Mouse (Mus musculus): ENCODE data around the gene Nlgn1. TPM values are rescaled to one million over a fixed set of nuclear protein-coding genes. Genes with fewer than 3 reads are reported as not detected.

Nlgn1 gene
- polyA plus RNA-seq, 1 experiment: not detected

- TF ChIP-seq CTCF (IDR thresholded peaks at IDR 0.05; ENCODE audit: extremely low read depth, insufficient read depth, insufficient read length, insufficient replicate concordance): no peak
- no peak for TF ChIP-seq POLR2A (IDR thresholded peaks at IDR 0.05; ENCODE audit: low read depth, low read length)
- no peak overlapping the region for H3K4me3 ChIP-seq (ENCODE audit: extremely low read depth, insufficient read depth, insufficient read length)
- DNase-seq (ENCODE audit: low read depth in 1 of 2, low spot score in 2 of 2): no peak
- no peak overlapping the region for H3K27ac ChIP-seq (ENCODE audit: insufficient read depth, low read length)
- no peaks in the 10 kb centered on the region for H3K4me1 ChIP-seq (ENCODE audit: control insufficient read depth, insufficient read depth, insufficient read length)
- WGBS: 33% methylated on average over 2 of the region's 2 CpGs
- no peaks in the 10 kb centered on the region for H3K27me3 ChIP-seq (ENCODE audit: control insufficient read depth, insufficient read depth, low read length)
- no peaks in the 10 kb centered on the region for H3K36me3 ChIP-seq (ENCODE audit: control insufficient read depth, insufficient read depth, low read length)
Observed at GRCm38 (mm10) chr3:26002367-26002766, 329.9 kb downstream of the Nlgn1 start.

GRCm38 (mm10) chr3:25967546-25967945 lies 364.7 kb downstream of the Nlgn1 start:
- H3K4me3 ChIP-seq (ENCODE audit: extremely low read depth, insufficient read depth, insufficient read length): no peak overlapping the region
- H3K27me3 ChIP-seq (ENCODE audit: control insufficient read depth, insufficient read depth, low read length): no peaks in the 10 kb centered on the region
- H3K27ac ChIP-seq (ENCODE audit: insufficient read depth, low read length): no peak overlapping the region
- TF ChIP-seq POLR2A (IDR thresholded peaks at IDR 0.05; ENCODE audit: low read depth, low read length) (no peak), CTCF (IDR thresholded peaks at IDR 0.05; ENCODE audit: extremely low read depth, insufficient read depth, insufficient read length, insufficient replicate concordance) (no peak)
- no peak for DNase-seq (ENCODE audit: low read depth in 1 of 2, low spot score in 2 of 2)
- H3K4me1 ChIP-seq (ENCODE audit: control insufficient read depth, insufficient read depth, insufficient read length): no peaks in the 10 kb centered on the region
- H3K36me3 ChIP-seq (ENCODE audit: control insufficient read depth, insufficient read depth, low read length): no peaks in the 10 kb centered on the region
- WGBS: 73% methylated on average over 2 of the region's 2 CpGs

- H3K4me1 ChIP-seq (ENCODE audit: control insufficient read depth, insufficient read depth, insufficient read length): no peaks in the 10 kb centered on the region
- no peak for TF ChIP-seq CTCF (IDR thresholded peaks at IDR 0.05; ENCODE audit: extremely low read depth, insufficient read depth, insufficient read length, insufficient replicate concordance)
- TF ChIP-seq POLR2A (IDR thresholded peaks at IDR 0.05; ENCODE audit: low read depth, low read length): no peak
- H3K27me3 ChIP-seq (ENCODE audit: control insufficient read depth, insufficient read depth, low read length): no peaks in the 10 kb centered on the region
- WGBS: 87% methylated on average over 3 of the region's 3 CpGs
- no peak for DNase-seq (ENCODE audit: low read depth in 1 of 2, low spot score in 2 of 2)
- no peaks in the 10 kb centered on the region for H3K36me3 ChIP-seq (ENCODE audit: control insufficient read depth, insufficient read depth, low read length)
- H3K27ac ChIP-seq (ENCODE audit: insufficient read depth, low read length): no peak overlapping the region
- H3K4me3 ChIP-seq (ENCODE audit: extremely low read depth, insufficient read depth, insufficient read length): no peak overlapping the region
Observed at GRCm38 (mm10) chr3:25964237-25964636, 368.0 kb downstream of the Nlgn1 start.

GRCm38 (mm10) chr3:25963568-25963967 lies 368.7 kb downstream of the Nlgn1 start:
- DNase-seq (ENCODE audit: low read depth in 1 of 2, low spot score in 2 of 2): no peak
- Histone ChIP-seq H3K4me3 (ENCODE audit: extremely low read depth, insufficient read depth, insufficient read length) (no peak overlapping the region), H3K27ac (ENCODE audit: insufficient read depth, low read length) (no peak overlapping the region), H3K36me3 (ENCODE audit: control insufficient read depth, insufficient read depth, low read length) (no peaks in the 10 kb centered on the region), H3K4me1 (ENCODE audit: control insufficient read depth, insufficient read depth, insufficient read length) (no peaks in the 10 kb centered on the region), H3K27me3 (ENCODE audit: control insufficient read depth, insufficient read depth, low read length) (no peaks in the 10 kb centered on the region)
- WGBS: 54% methylated on average over 2 of the region's 2 CpGs
- no peak for TF ChIP-seq POLR2A (IDR thresholded peaks at IDR 0.05; ENCODE audit: low read depth, low read length)
- TF ChIP-seq CTCF (IDR thresholded peaks at IDR 0.05; ENCODE audit: extremely low read depth, insufficient read depth, insufficient read length, insufficient replicate concordance): no peak

GRCm38 (mm10) chr3:25916535-25916934 lies 415.7 kb downstream of the Nlgn1 start:
- Histone ChIP-seq H3K27me3 (ENCODE audit: control insufficient read depth, insufficient read depth, low read length) (no peaks in the 10 kb centered on the region), H3K4me1 (ENCODE audit: control insufficient read depth, insufficient read depth, insufficient read length) (no peaks in the 10 kb centered on the region), H3K4me3 (ENCODE audit: extremely low read depth, insufficient read depth, insufficient read length) (no peak overlapping the region), H3K36me3 (ENCODE audit: control insufficient read depth, insufficient read depth, low read length) (no peaks in the 10 kb centered on the region), H3K27ac (ENCODE audit: insufficient read depth, low read length) (no peak overlapping the region)
- WGBS: 95% methylated on average over 5 of the region's 5 CpGs
- no peak for DNase-seq (ENCODE audit: low read depth in 1 of 2, low spot score in 2 of 2)
- TF ChIP-seq POLR2A (IDR thresholded peaks at IDR 0.05; ENCODE audit: low read depth, low read length): no peak
- TF ChIP-seq CTCF (IDR thresholded peaks at IDR 0.05; ENCODE audit: extremely low read depth, insufficient read depth, insufficient read length, insufficient replicate concordance): no peak

GRCm38 (mm10) chr3:25914365-25915065 lies 417.7 kb downstream of the Nlgn1 start:
- no peaks in the 10 kb centered on the region for H3K36me3 ChIP-seq (ENCODE audit: control insufficient read depth, insufficient read depth, low read length)
- no peak for DNase-seq (ENCODE audit: low read depth in 1 of 2, low spot score in 2 of 2)
- 77% methylated on average over 2 of the region's 2 CpGs for WGBS
- no peaks in the 10 kb centered on the region for H3K27me3 ChIP-seq (ENCODE audit: control insufficient read depth, insufficient read depth, low read length)
- H3K4me1 ChIP-seq (ENCODE audit: control insufficient read depth, insufficient read depth, insufficient read length): no peaks in the 10 kb centered on the region
- no peak for TF ChIP-seq POLR2A (IDR thresholded peaks at IDR 0.05; ENCODE audit: low read depth, low read length)
- no peak for TF ChIP-seq CTCF (IDR thresholded peaks at IDR 0.05; ENCODE audit: extremely low read depth, insufficient read depth, insufficient read length, insufficient replicate concordance)
- no peak overlapping the region for H3K27ac ChIP-seq (ENCODE audit: insufficient read depth, low read length)
- no peak overlapping the region for H3K4me3 ChIP-seq (ENCODE audit: extremely low read depth, insufficient read depth, insufficient read length)

GRCm38 (mm10) chr3:25903140-25903809 lies 429.0 kb downstream of the Nlgn1 start:
- Histone ChIP-seq H3K27me3 (ENCODE audit: control insufficient read depth, insufficient read depth, low read length) (no peaks in the 10 kb centered on the region), H3K36me3 (ENCODE audit: control insufficient read depth, insufficient read depth, low read length) (no peaks in the 10 kb centered on the region), H3K27ac (ENCODE audit: insufficient read depth, low read length) (no peak overlapping the region), H3K4me3 (ENCODE audit: extremely low read depth, insufficient read depth, insufficient read length) (no peak overlapping the region), H3K4me1 (ENCODE audit: control insufficient read depth, insufficient read depth, insufficient read length) (no peaks in the 10 kb centered on the region)
- TF ChIP-seq POLR2A (IDR thresholded peaks at IDR 0.05; ENCODE audit: low read depth, low read length): no peak
- TF ChIP-seq CTCF (IDR thresholded peaks at IDR 0.05; ENCODE audit: extremely low read depth, insufficient read depth, insufficient read length, insufficient replicate concordance): no peak
- WGBS: 84% methylated on average over 11 of the region's 11 CpGs
- no peak for DNase-seq (ENCODE audit: low read depth in 1 of 2, low spot score in 2 of 2)
